Mouse (Mus musculus) mouse embryonic stem cell (cell line): ENCODE data around the gene Mad2l1bp.

Experiments
- in situ Hi-C, 2 experiments: fragments of 300-500 bp; cut with MboI; formaldehyde crosslinking; loops; 1 replicate in 1 of 2; 3 replicates in 1 of 2; pipeline ENCODE4 v1.14.3; 2019 to 2020; ENCODE audit warnings: low sequenced_read_pairs in 2 of 2, low pct_unique_long_range_greater_than_20kb in 1 of 2, mixed read lengths in 1 of 2; ENCODE audit not compliant: unreplicated experiment in 1 of 2

Gene Mad2l1bp

GRCm38 (mm10) chr17:46160090-46160662 is 6.8 kb upstream of the Mad2l1bp start:
- in situ Hi-C loops: no loop called here

GRCm38 (mm10) chr17:46159236-46159635 is 5.9 kb upstream of the Mad2l1bp start:
- in situ Hi-C loops: no loop called here

GRCm38 (mm10) chr17:46157131-46157530 is 3.8 kb upstream of the Mad2l1bp start:
- in situ Hi-C loops: no loop called here

- in situ Hi-C loops: no loop called here
These were observed 3.3 kb upstream of the Mad2l1bp start for GRCm38 (mm10) chr17:46156680-46157079.

- in situ Hi-C loops: no loop called here
These were observed 983 bp upstream of the Mad2l1bp start for GRCm38 (mm10) chr17:46154336-46154735.

GRCm38 (mm10) chr17:46143578-46144423 is 9.6 kb downstream of the Mad2l1bp start, which contains the start of gene Rsph9:
TSS of gene Rsph9 (minus strand) at chr17:46144216.
- in situ Hi-C loops: no loop called here

GRCm38 (mm10) chr17:46139872-46140271 is 13.5 kb downstream of the Mad2l1bp start:
- in situ Hi-C loops: loop anchor here in 1 of 2 experiments (10.0 kb wide), 3 partner anchors 95 to 405 kb away; partner anchors contain the start of gene 1600014C23Rik

- in situ Hi-C loops: loop anchor here in 1 of 2 experiments (10.0 kb wide), 3 partner anchors 94 to 404 kb away; partner anchors contain the start of gene 1600014C23Rik
These were observed 14.7 kb downstream of the Mad2l1bp start for GRCm38 (mm10) chr17:46138563-46139236.

- in situ Hi-C loops: loop anchor here in 1 of 2 experiments (10.0 kb wide), 3 partner anchors 88 to 398 kb away; partner anchors contain the start of gene 1600014C23Rik
These were observed 20.5 kb downstream of the Mad2l1bp start for GRCm38 (mm10) chr17:46132862-46133261.

GRCm38 (mm10) chr17:46132058-46132718 is 21.2 kb downstream of the Mad2l1bp start:
- in situ Hi-C loops: loop anchor here in 1 of 2 experiments (10.0 kb wide), 3 partner anchors 87 to 397 kb away; partner anchors contain the start of gene 1600014C23Rik

- in situ Hi-C loops: loop anchor here in 1 of 2 experiments (10.0 kb wide), 3 partner anchors 85 to 395 kb away; partner anchors contain the start of gene 1600014C23Rik
These were observed 23.4 kb downstream of the Mad2l1bp start for GRCm38 (mm10) chr17:46129741-46130498.

GRCm38 (mm10) chr17:46127814-46128493 is 25.4 kb downstream of the Mad2l1bp start:
- in situ Hi-C loops: no loop called here

- in situ Hi-C loops: no loop called here
These were observed 26.7 kb downstream of the Mad2l1bp start for GRCm38 (mm10) chr17:46126608-46127007.

GRCm38 (mm10) chr17:46123953-46124700 is 29.2 kb downstream of the Mad2l1bp start:
- in situ Hi-C loops: no loop called here

GRCm38 (mm10) chr17:46123285-46123684 is 30.1 kb downstream of the Mad2l1bp start:
- in situ Hi-C loops: no loop called here

- in situ Hi-C loops: no loop called here
These were observed 30.6 kb downstream of the Mad2l1bp start for GRCm38 (mm10) chr17:46122791-46123190.
